Mouse (Mus musculus) embryonic facial prominence, embryonic 11.5 days (tissue): Measurements from ENCODE around the gene Tma7. TPM values are rescaled to one million over a fixed set of nuclear protein-coding genes. Genes with fewer than 3 reads are reported as not detected.

Experiments
- ATAC-seq: fragments of 200-750 bp; cut with Nextera tagmentation; replicated peaks from 2 replicates; pipeline ENCODE4 v1.8.0; 2017; ENCODE audit warnings: low read depth; ENCODE audit not compliant: insufficient number of reproducible peaks, low FRiP score, low TSS enrichment
- DNase-seq: peaks from one replicate; pipeline ENCODE4 v3.0.0-alpha.2; 2015; ENCODE audit warnings: low spot score
- H3K27ac ChIP-seq: fragments of 300-500 bp; sonication (generic); replicated peaks from 2 replicates; pipeline ENCODE4 v1.5.1; 2014; ENCODE audit warnings: mild to moderate bottlenecking, low read depth, low read length, control low read depth
- H3K27me3 ChIP-seq: fragments of 300-500 bp; sonication (generic); 2 replicates; pipeline ENCODE4 v1.6.1; 2014; ENCODE audit warnings: mild to moderate bottlenecking, low read length, moderate library complexity, mixed read lengths; ENCODE audit not compliant: control insufficient read depth, insufficient read depth
- H3K36me3 ChIP-seq: fragments of 300-500 bp; sonication (generic); replicated peaks from 2 replicates; pipeline ENCODE4 v1.6.1; 2014; ENCODE audit warnings: low read depth, mild to moderate bottlenecking, low read length, moderate library complexity, mixed read lengths; ENCODE audit not compliant: control insufficient read depth, insufficient read depth
- H3K4me1 ChIP-seq: fragments of 300-500 bp; sonication (generic); 2 replicates; pipeline ENCODE4 v1.6.1; 2014; ENCODE audit warnings: low read length, mixed read lengths; ENCODE audit not compliant: control insufficient read depth, insufficient read depth
- H3K4me2 ChIP-seq: fragments of 300-500 bp; sonication (generic); 2 replicates; pipeline ENCODE4 v1.6.1; 2014; ENCODE audit warnings: low read depth, mild to moderate bottlenecking, control low read depth, low read length, moderate library complexity
- H3K4me3 ChIP-seq: fragments of 300-500 bp; sonication (generic); 2 replicates; pipeline ENCODE4 v1.5.1; 2014; ENCODE audit warnings: low read depth, low read length, control low read depth
- H3K9ac ChIP-seq: fragments of 300-500 bp; sonication (generic); replicated peaks from 2 replicates; pipeline ENCODE4 v1.6.1; 2014; ENCODE audit warnings: mild to moderate bottlenecking, control low read depth, low read length
- H3K9me3 ChIP-seq: fragments of 300-500 bp; sonication (generic); replicated peaks from 2 replicates; pipeline ENCODE4 v1.6.1; 2016; ENCODE audit warnings: mild to moderate bottlenecking, low read length, inconsistent platforms, mixed read lengths; ENCODE audit not compliant: control insufficient read depth
- WGBS: fragments of 180-500 bp; shearing (Covaris S2); extraction: QIAGEN DNeasy Blood & Tissue Kit; methylation state at CpG from one replicate; pipeline ENCODE4 v1.1.7; 2014; 5-methylcytosine and 5-hydroxymethylcytosine counted together
- polyA plus RNA-seq: library from polyadenylated mRNA; unstranded; fragments of >200 nt; fragmentation: Nextera tagmentation; extraction: Ambion mirVana; gene quantifications from 2 replicates; pipeline ENCODE4 v1.2.1, GENCODE M21; 2014

Gene Tma7
- polyA plus RNA-seq, 1 experiment from 2014 or later: 898 TPM

DNA sequence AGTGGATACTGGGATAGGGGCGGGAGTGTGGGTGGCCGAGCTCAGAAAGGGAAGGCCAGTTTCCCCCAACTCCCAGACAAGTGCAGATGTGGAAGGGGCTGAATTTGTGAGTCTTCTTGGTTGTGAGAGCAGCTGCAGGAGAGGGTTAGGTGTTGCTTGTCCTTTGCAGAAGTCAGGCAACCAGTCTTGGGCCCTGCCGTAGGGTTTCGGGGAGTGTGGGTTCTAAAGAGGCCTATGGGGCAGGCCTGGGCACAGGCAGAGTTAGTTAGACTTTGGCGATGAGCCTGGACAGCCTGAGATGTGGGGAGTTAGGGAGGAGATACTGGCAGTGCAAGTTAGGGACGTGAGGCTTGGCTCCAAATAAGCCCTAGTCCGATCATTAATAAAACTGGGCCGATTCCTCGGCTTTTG, 13.9 kb upstream of the Tma7 start:
- Histone ChIP-seq H3K36me3 (no peaks in the 10 kb centered on the region), H3K9ac (peak overlapping the region; percentile 97), H3K9me3 (no peaks in the 10 kb centered on the region), H3K4me3 (peak overlapping the region; percentile 65), H3K27ac (peak overlapping the region; percentile 99), H3K4me2 (peak overlapping the region; percentile 79), H3K4me1 (peaks cover 2% of the 10 kb centered on the region), H3K27me3 (no peaks in the 10 kb centered on the region)
- peak; percentile 23 for DNase-seq
- no peak for ATAC-seq
- 23% methylated on average over 9 of the region's 9 CpGs for WGBS

DNA sequence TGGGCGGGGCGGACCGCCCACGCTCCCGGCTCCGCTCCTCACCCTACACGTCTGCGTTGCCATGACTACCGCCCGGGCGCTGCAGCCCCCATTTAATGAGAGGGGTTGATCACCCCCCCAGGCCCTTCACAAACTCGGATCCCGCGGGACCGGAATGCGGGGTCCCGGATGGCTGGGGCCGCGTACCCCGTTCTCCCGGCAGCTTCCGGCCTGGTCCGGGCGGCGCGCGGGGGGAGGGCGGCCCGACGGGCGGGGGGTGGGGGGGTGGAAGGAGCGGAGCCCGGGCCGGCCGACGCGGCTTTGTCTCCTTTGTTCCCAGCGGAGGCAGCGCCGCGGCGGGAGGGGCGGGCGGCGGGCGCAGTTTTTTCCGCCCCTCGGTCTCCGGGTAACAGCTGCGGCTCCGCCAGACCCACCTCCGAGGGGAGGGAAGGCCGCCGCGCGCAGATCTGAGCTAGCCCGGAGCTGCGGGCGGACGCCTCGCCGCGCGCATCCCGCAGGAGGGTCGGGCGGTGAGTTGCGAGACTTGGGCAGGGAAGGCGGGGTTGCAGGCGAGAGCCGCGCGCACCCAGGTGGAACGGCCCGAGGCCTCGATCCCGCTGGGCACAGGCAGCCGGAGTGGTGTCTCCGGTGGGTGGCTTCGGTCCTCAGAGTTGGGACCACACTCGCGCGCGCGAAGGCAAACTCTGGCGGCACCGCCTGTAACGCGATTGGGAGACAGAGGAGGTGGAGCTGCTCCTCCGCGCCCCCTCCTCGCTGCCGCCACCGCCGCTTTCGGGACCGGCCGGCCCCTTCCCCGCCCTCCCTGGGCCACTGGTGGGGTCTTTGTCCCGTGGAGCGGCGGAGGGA, 13.0 kb upstream of the Tma7 start, which contains the start of gene Plxnb1:
TSS of gene Plxnb1 (plus strand) at position 253 of the 846 bp plus-strand sequence.
- H3K4me1 ChIP-seq: peaks cover 2% of the 10 kb centered on the region

DNA sequence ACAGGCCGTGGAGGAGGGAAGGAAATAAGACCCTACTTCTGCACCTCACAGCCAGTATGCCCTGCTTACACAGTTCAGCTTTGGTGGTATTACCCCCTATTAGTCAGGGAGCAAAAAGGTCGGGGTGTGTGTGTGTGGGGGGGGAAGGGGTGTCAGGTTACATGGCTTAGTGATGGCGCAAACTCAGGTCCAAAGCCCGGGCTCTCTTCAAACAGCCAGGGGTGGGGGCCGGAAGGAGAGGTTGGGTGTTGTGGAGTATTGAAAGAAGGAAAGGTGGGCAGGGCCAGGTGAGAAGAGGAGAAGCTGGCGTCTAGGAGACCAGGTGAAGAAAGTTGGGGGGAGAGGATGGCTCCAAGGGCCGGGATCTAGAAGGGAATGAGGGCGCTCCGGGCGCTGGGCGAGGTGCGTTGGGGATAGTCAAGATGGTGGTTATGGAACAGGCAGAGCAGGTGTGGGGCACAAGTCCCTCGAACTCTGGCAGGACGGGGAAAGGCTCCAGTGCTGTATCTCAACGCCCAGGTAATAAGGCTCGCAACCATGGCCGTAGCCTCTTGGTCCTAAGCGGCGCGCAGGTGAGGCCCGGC, 12.3 kb upstream of the Tma7 start:
- no peaks in the 10 kb centered on the region for H3K27me3 ChIP-seq
- peak overlapping the region; percentile 99 for H3K27ac ChIP-seq
- peaks cover 2% of the 10 kb centered on the region for H3K4me1 ChIP-seq
- H3K4me2 ChIP-seq: peak overlapping the region; percentile 79
- H3K9me3 ChIP-seq: no peaks in the 10 kb centered on the region
- peak overlapping the region; percentile 97 for H3K9ac ChIP-seq
- no peaks in the 10 kb centered on the region for H3K36me3 ChIP-seq
- peak overlapping the region; percentile 65 for H3K4me3 ChIP-seq
- WGBS: under 1% methylated on average over 21 of the region's 21 CpGs
- ATAC-seq: peak; percentile 37
- DNase-seq: peak; percentile 71

More for the DNA sequence above, 13.0 kb upstream of the Tma7 start, which contains the start of gene Plxnb1:
- H3K9me3 ChIP-seq: no peaks in the 10 kb centered on the region
- H3K9ac ChIP-seq: peak within 1 kb of the TSS; percentile 97
- H3K27me3 ChIP-seq: no peaks in the 10 kb centered on the region
- under 1% methylated on average over 91 of the region's 102 CpGs for WGBS
- peak within 1 kb of the TSS; percentile 79 for H3K4me2 ChIP-seq
- H3K4me3 ChIP-seq: peak within 1 kb of the TSS; percentile 65
- ATAC-seq (peak; percentile 64), DNase-seq (peak; percentile 87)
- peak within 1 kb of the TSS; percentile 99 for H3K27ac ChIP-seq
- no peaks in the 10 kb centered on the region for H3K36me3 ChIP-seq

DNA sequence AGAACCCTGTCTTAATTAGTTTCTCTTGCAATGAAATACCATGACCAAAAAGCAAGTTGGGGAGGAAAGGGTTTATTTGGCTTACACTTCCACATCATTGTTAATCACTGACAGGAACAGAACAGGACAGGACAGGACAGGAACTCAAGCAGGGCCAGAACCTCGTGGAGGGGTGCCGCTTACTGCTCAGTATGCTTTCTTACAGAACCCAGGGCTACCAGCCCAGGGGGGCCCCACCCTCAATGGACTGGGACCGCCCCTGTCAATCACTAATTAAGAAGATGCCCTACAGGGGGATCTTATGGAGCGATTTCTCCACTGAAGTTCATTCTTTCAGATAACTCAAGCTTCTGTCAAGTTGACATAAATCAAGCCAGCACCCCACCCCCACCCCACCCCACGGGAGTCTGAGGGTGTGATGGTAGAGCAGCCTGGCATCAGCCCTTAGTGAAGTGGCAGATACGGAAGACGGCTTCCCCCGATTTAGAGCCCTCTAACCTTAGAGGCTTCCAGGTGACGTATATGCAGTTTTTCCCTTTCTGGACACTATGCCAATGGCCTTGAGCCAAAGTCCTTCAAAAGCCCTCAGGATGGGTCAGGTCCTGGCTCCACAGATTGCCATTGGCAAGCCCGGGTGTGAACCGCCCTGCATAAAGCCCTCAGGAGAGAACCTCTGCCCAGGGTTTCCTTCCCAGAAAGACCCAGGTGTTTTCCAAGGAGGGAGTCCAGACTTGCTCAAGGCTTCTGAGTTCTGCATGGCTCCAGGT, 11.6 kb upstream of the Tma7 start:
- Histone ChIP-seq H3K36me3 (no peaks in the 10 kb centered on the region), H3K9me3 (no peaks in the 10 kb centered on the region), H3K4me2 (peak overlapping the region; percentile 79), H3K4me3 (no peak overlapping the region), H3K27ac (peak overlapping the region; percentile 99), H3K27me3 (no peaks in the 10 kb centered on the region), H3K9ac (no peak overlapping the region), H3K4me1 (peaks cover 2% of the 10 kb centered on the region)
- no peak for ATAC-seq
- no peak for DNase-seq
- WGBS: 14% methylated on average over 11 of the region's 11 CpGs

DNA sequence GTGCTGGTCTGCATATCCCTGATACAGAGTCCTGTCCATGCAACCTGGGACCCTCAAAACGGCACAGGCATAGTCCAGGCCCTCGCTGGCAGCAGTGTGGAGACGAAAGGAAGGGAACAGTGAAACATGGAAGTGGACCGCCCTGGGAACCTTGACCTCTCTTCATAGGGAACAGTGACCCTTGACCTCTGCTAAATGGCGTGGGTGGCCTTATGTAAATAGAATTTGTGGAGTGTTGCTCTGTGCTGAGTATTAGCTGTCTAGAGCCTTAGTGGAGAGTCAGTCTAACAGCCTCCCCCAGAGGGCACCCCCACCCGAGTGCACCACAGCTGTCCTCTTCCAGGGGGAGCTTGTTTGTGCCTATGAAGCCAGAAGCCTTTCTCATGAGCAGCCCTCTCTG, 10.4 kb upstream of the Tma7 start:
- Histone ChIP-seq H3K9ac (no peak overlapping the region), H3K4me3 (no peak overlapping the region), H3K27me3 (no peaks in the 10 kb centered on the region), H3K27ac (no peak overlapping the region), H3K9me3 (no peaks in the 10 kb centered on the region), H3K4me1 (peaks cover 2% of the 10 kb centered on the region), H3K4me2 (no peak overlapping the region), H3K36me3 (no peaks in the 10 kb centered on the region)
- DNase-seq (no peak), ATAC-seq (no peak)
- WGBS: 25% methylated on average over 6 of the region's 6 CpGs

DNA sequence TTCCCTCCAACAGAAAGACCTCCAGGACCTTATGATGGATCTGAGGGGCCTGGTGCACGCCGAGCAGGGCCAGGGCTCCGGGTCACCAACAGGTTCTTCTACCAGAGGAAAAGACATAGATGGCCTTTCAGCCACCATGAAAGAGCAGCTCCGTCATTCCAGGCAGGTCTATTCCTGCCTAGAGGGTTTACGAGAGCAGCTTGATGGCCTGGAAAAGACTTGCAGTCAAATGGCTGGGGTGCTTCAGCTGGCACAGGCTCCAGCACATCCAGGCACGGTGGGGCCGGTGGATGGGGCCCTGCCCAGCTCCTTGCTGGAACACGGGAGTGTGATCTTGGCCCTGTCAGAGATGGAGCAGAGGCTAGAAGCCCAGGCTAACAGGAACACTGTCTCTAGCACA, 9.4 kb upstream of the Tma7 start:
- ATAC-seq: no peak
- Histone ChIP-seq H3K27me3 (no peaks in the 10 kb centered on the region), H3K36me3 (no peaks in the 10 kb centered on the region), H3K9me3 (no peaks in the 10 kb centered on the region), H3K4me2 (no peak overlapping the region), H3K9ac (no peak overlapping the region), H3K4me1 (peaks cover 2% of the 10 kb centered on the region), H3K27ac (no peak overlapping the region), H3K4me3 (no peak overlapping the region)
- 82% methylated on average over 8 of the region's 8 CpGs for WGBS
- DNase-seq: no peak

DNA sequence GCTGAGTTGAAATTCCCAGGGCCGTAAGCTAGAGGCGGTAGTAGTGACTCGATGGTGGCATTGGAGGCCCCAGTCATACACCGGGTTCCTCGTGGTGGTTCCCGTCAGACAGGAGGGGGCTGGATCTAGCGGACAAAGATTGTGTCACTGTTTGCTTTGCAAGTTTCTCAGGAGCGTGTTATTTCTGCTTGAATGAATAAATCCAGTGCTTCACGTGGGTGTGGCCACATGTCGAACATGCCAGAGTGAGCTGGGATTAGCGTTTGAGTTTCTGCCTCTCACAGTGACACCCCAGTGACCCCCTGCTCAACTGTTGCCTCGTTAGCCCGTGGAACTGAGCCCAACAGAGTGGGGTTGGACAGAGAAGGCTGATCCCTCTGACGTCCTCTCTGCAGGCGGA, 8.1 kb upstream of the Tma7 start:
- H3K4me2 ChIP-seq: no peak overlapping the region
- no peak overlapping the region for H3K27ac ChIP-seq
- DNase-seq (no peak), ATAC-seq (no peak)
- no peaks in the 10 kb centered on the region for H3K9me3 ChIP-seq
- peaks cover 2% of the 10 kb centered on the region; the same call in 1 of the 2 replicates for H3K4me1 ChIP-seq
- H3K36me3 ChIP-seq: no peaks in the 10 kb centered on the region
- H3K27me3 ChIP-seq: no peaks in the 10 kb centered on the region
- WGBS: 70% methylated on average over 15 of the region's 15 CpGs
- H3K9ac ChIP-seq: no peak overlapping the region
- no peak overlapping the region for H3K4me3 ChIP-seq
